8 mouse cellular contexts compared by ENCODE assay signal in genomic region chr12:86884197-86885058, GRCm38 (mm10). TPM values are rescaled to one million over a fixed set of nuclear protein-coding genes. Genes with fewer than 3 reads are reported as not detected.
DNase-seq lines count a peak whose midpoint lies in the region; ATAC-seq and TF ChIP-seq lines count a peak whose summit lies in the region.

Gene Irf2bpl, minus strand, starts transcription at chr12:86884798.

- TF ChIP-seq EP300 in ES-Bruce4 (IDR thresholded peaks at IDR 0.05; ENCODE audit: insufficient read depth, low read depth, low read length), result peak; percentile 92; the same call in 1 of the 2 replicates
- TF ChIP-seq EP300 in liver, postnatal 0 days (IDR thresholded peaks at IDR 0.05; ENCODE audit: low read depth), result no peak

- H3K36me3 ChIP-seq in ES-Bruce4 (ENCODE audit: control insufficient read depth, insufficient read depth, low read length, poor library complexity, severe bottlenecking), result peaks cover 18% of the 10 kb centered on the region
- peaks cover 10% of the 10 kb centered on the region for H3K36me3 ChIP-seq in forebrain, embryonic 14.5 days (ENCODE audit: control insufficient read depth, insufficient read depth, low read length)
- H3K36me3 ChIP-seq in liver, postnatal 0 days (replicated peaks; ENCODE audit: insufficient read depth, low read length), result no peaks in the 10 kb centered on the region
- no peaks in the 10 kb centered on the region for H3K36me3 ChIP-seq in neural tube, embryonic 15.5 days

- no peak for TF ChIP-seq POLR2A in ES-Bruce4 (IDR thresholded peaks at IDR 0.05; ENCODE audit: insufficient read depth, low read length)

- DNase-seq in c-Kit-positive CD71-positive TER-119-positive erythroid progenitor cells, embryonic 14.5 days (ENCODE audit: low spot score), result peak; percentile 21
- DNase-seq in forebrain, embryonic 14.5 days (ENCODE audit: low spot score), result peak; percentile 99
- peak; percentile 99 to 100 for DNase-seq in heart, postnatal 10 days
- DNase-seq in kidney, postnatal 4 days, result peak; percentile 100
- DNase-seq in liver, postnatal 0 days, result peak; percentile 96
- peak; percentile 100 for DNase-seq in testis, postnatal 10 days (ENCODE audit: low spot score)

- H3K27ac ChIP-seq in ES-Bruce4 (ENCODE audit: insufficient read depth, low read length), result peak within 1 kb of the TSS; percentile 86
- H3K27ac ChIP-seq in forebrain, embryonic 14.5 days (ENCODE audit: low read depth, low read length), result peak within 1 kb of the TSS; percentile 99
- peak within 1 kb of the TSS; percentile 97 for H3K27ac ChIP-seq in liver, postnatal 0 days (ENCODE audit: low read depth)
- peak within 1 kb of the TSS; percentile 99 for H3K27ac ChIP-seq in neural tube, embryonic 15.5 days (replicated peaks)

- no peaks in the 10 kb centered on the region for H3K9me3 ChIP-seq in ES-Bruce4 (replicated peaks; ENCODE audit: control insufficient read depth, insufficient read depth, low read length, poor library complexity, severe bottlenecking)
- no peaks in the 10 kb centered on the region for H3K9me3 ChIP-seq in forebrain, embryonic 14.5 days (replicated peaks; ENCODE audit: control insufficient read depth, low read length)
- H3K9me3 ChIP-seq in liver, postnatal 0 days (ENCODE audit: low read length), result no peaks in the 10 kb centered on the region
- no peaks in the 10 kb centered on the region for H3K9me3 ChIP-seq in neural tube, embryonic 15.5 days (replicated peaks)

- H3K4me1 ChIP-seq in ES-Bruce4 (ENCODE audit: control insufficient read depth, insufficient read depth, low read length), result peaks cover 4% of the 10 kb centered on the region
- H3K4me1 ChIP-seq in forebrain, embryonic 14.5 days (ENCODE audit: control insufficient read depth, insufficient read depth, low read length), result peaks cover 51% of the 10 kb centered on the region
- H3K4me1 ChIP-seq in liver, postnatal 0 days (ENCODE audit: insufficient read depth), result peaks cover 30% of the 10 kb centered on the region
- peaks cover 54% of the 10 kb centered on the region for H3K4me1 ChIP-seq in neural tube, embryonic 15.5 days

- ATAC-seq in forebrain, embryonic 14.5 days, result peak; percentile 87
- ATAC-seq in liver, postnatal 0 days, result peak; percentile 72
- ATAC-seq in neural tube, embryonic 15.5 days (ENCODE audit: low FRiP score), result peak; percentile 90

- no peak for TF ChIP-seq CTCF in ES-Bruce4 (IDR thresholded peaks at IDR 0.05; ENCODE audit: low read depth, low read length)
- no peak for TF ChIP-seq CTCF in liver, postnatal 0 days (IDR thresholded peaks at IDR 0.05; ENCODE audit: low read depth)

- under 1% methylated on average over 76 of the region's 82 CpGs for WGBS in forebrain, embryonic 14.5 days
- under 1% methylated on average over 66 of the region's 82 CpGs for WGBS in liver, postnatal 0 days (ENCODE audit: insufficient replicate concordance)
- WGBS in neural tube, embryonic 15.5 days, result under 1% methylated on average over 51 of the region's 82 CpGs

- peak within 1 kb of the TSS; percentile 90 for H3K4me3 ChIP-seq in ES-Bruce4 (ENCODE audit: low read depth, low read length)
- H3K4me3 ChIP-seq in forebrain, embryonic 14.5 days (ENCODE audit: low read depth, low read length), result peak within 1 kb of the TSS; percentile 98
- peak within 1 kb of the TSS; percentile 74 for H3K4me3 ChIP-seq in liver, postnatal 0 days (ENCODE audit: low read depth, low read length)
- H3K4me3 ChIP-seq in neural tube, embryonic 15.5 days (replicated peaks), result peak within 1 kb of the TSS; percentile 89

- no peaks in the 10 kb centered on the region for H3K27me3 ChIP-seq in ES-Bruce4 (ENCODE audit: control insufficient read depth, insufficient read depth, low read length, poor library complexity, severe bottlenecking)
- H3K27me3 ChIP-seq in forebrain, embryonic 14.5 days (replicated peaks; ENCODE audit: control insufficient read depth, insufficient read depth, low read length), result no peaks in the 10 kb centered on the region
- H3K27me3 ChIP-seq in liver, postnatal 0 days (ENCODE audit: insufficient read depth, low read length), result peaks cover 36% of the 10 kb centered on the region
- no peaks in the 10 kb centered on the region for H3K27me3 ChIP-seq in neural tube, embryonic 15.5 days (replicated peaks)

- H3K4me2 ChIP-seq in forebrain, embryonic 14.5 days (ENCODE audit: low read length), result peak within 1 kb of the TSS; percentile 97
- H3K4me2 ChIP-seq in liver, postnatal 0 days (ENCODE audit: low read depth, low read length), result peak within 1 kb of the TSS; percentile 87
- peak within 1 kb of the TSS; percentile 85 for H3K4me2 ChIP-seq in neural tube, embryonic 15.5 days

- H3K9ac ChIP-seq in ES-Bruce4 (ENCODE audit: low read depth, poor library complexity, severe bottlenecking), result peak within 1 kb of the TSS; percentile 96
- H3K9ac ChIP-seq in forebrain, embryonic 14.5 days (ENCODE audit: low read length), result peak within 1 kb of the TSS; percentile 100
- H3K9ac ChIP-seq in liver, postnatal 0 days (replicated peaks), result peak within 1 kb of the TSS; percentile 85
- H3K9ac ChIP-seq in neural tube, embryonic 15.5 days (replicated peaks), result peak within 1 kb of the TSS; percentile 100

- intact Hi-C loops in heart, postnatal 10 days (cut with DNase I), result loop anchor here (2.0 kb wide), 1 partner anchor 86 kb away; no protein-coding TSS in a partner anchor

RNA-seq across cellular contexts. Expression of gene Irf2bpl, which starts in this region (rescaled TPM):
- polyA plus RNA-seq in ES-Bruce4 (2011; ENCODE audit: insufficient read depth, insufficient read length, low read depth, missing spikeins), result 37.9 and 40.3 TPM in 2 replicates
- polyA plus RNA-seq in forebrain, embryonic 14.5 days (2014; fragmentation: Nextera tagmentation; extraction: Ambion mirVana), result 41.4 and 56.5 TPM in 2 replicates
- total RNA-seq in heart, postnatal 10 days (2021), result 10 to 100 TPM; 60.3 to 67.5 TPM
- 5.0 and 5.3 TPM in 2 replicates for polyA plus RNA-seq in liver, postnatal 0 days (2015; fragmentation: Nextera tagmentation; extraction: Ambion mirVana)
- 53.3 and 69.9 TPM in 2 replicates for polyA plus RNA-seq in neural tube, embryonic 15.5 days (2015; fragmentation: Nextera tagmentation; extraction: Ambion mirVana)

Comparison
In these comparisons a context has a peak if more than half of its experiments do, and no peak if none do; other contexts are left out.
1. Peak in every context shown above with its lines: DNase-seq, ATAC-seq, H3K4me3 ChIP-seq and H3K27ac ChIP-seq.
2. DNase-seq: peak in every context shown above with its lines; median percentile 100 in kidney, postnatal 4 days; 100 in testis, postnatal 10 days; 100 in heart, postnatal 10 days; 99 in forebrain, embryonic 14.5 days; 96 in liver, postnatal 0 days; 21 in c-Kit-positive CD71-positive TER-119-positive erythroid progenitor cells, embryonic 14.5 days.